Mouse (Mus musculus): Measurements from ENCODE around the gene Gng12. TPM values are rescaled to one million over a fixed set of nuclear protein-coding genes. Genes with fewer than 3 reads are reported as not detected.
A peak's percentile ranks its signal among the peaks of the same experiment; 100 is the strongest.
"Not testable (repeated sequence)": the region's sequence is repeated elsewhere in the genome, so short reads cannot be mapped to it uniquely, and the experiment has no call there.

Gng12 gene
- polyA plus RNA-seq (2012; ENCODE audit: insufficient read depth, insufficient read length, missing spikeins) = 91.5 and 106 TPM in 2 replicates

DNA sequence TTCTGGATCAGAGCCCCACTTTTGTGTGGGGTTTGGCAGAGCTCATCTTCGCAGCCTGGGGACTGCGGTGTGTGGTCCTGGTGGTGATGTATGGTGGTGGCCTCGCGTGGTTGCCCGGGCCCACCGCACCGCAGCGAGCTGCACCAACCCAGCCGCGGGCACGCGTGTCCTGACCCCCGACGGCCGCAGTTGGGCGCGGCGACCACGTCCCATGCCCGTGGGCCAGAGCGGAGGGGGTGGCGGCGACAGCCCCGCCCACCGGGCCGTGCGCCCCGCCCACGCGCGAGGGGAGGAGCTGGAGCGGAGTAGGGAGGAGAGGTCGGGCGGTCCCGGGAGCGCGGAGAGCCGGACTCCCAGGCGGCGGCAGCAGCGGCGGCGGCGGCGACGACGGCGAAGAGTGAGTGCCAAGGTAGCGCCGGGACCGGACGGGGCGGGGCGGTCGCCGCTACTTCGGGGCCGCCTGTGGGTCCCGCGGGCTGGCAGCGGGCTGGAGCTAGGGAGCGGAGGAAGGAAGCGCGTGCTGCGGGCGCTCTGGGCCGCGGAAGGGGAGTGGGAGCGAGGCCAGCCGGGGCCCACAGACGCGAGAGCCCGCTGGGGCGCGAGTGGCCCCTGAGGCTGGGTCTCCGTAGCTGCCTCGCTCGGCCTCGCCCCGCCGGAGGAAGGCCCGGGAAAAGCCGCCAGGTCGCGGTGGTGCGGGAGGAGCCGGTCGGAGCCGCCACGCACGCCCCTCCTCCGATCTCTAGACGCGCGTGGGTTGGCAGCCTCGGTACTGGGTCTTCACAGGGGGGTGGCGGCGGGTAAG lies at the start of gene Gng12:
TSS of gene Gng12 (plus strand) at position 279 of the 802 bp plus-strand sequence.
- Histone ChIP-seq H3K4me1 (ENCODE audit: control insufficient read depth, insufficient read depth, low read length) (peaks cover 19% of the 10 kb centered on the region), H3K27ac (ENCODE audit: insufficient read depth, low read depth, low read length) (peak within 1 kb of the TSS; percentile 45), H3K4me3 (ENCODE audit: insufficient read depth, low read length) (peak within 1 kb of the TSS; percentile 83)
- TF ChIP-seq POLR2A (IDR thresholded peaks at IDR 0.05; ENCODE audit: borderline replicate concordance, low read depth, low read length) (no peak), CTCF (IDR thresholded peaks at IDR 0.05; ENCODE audit: low read depth, low read length) (no peak)

DNA sequence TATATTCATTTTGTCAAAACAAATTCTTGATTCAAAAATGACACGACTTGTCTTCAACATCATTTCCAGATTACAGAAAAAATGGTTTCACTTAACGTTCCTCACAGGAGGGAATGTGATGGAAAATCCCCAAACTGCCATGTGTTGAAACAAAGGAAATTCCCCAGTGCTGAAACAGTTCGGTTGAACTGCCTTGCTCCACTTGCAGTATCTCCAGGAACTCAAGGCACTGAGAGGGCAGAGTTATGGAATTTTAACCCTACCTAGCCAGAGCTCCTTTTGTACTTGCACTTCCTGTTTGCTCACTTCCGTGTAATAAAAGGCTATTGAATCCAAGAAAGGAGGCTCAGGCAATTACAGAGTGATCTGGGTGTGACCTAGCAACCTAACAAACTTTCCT lies 47.3 kb upstream of the Gng12 start:
- no peak for TF ChIP-seq POLR2A (IDR thresholded peaks at IDR 0.05; ENCODE audit: borderline replicate concordance, low read depth, low read length)
- no peak overlapping the region for H3K27ac ChIP-seq (ENCODE audit: insufficient read depth, low read depth, low read length)
- H3K4me1 ChIP-seq (ENCODE audit: control insufficient read depth, insufficient read depth, low read length) = peaks cover 8% of the 10 kb centered on the region
- no peak overlapping the region for H3K4me3 ChIP-seq (ENCODE audit: insufficient read depth, low read length)

DNA sequence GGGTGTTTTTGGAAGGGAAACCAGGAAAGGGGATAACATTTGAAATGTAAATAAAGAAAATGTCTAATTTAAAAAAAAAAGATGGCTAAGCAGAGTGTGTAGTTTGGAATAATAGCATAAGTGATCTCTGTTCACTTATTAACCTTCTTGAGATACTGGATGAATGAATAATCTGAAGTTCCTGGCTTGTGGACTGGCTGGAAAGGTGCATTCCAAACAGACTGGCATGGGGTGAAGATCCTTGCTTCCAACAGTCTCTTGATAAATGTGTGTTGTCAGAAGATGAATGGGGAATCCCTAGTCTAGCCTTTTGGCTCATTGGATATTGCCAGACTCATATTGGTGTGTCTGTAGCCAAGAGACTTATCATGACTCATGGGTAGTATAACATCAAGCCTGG lies 40.0 kb upstream of the Gng12 start:
- Histone ChIP-seq H3K27ac (ENCODE audit: insufficient read depth, low read depth, low read length) (no peak overlapping the region), H3K4me3 (ENCODE audit: insufficient read depth, low read length) (no peak overlapping the region), H3K4me1 (ENCODE audit: control insufficient read depth, insufficient read depth, low read length) (no peaks in the 10 kb centered on the region)
- TF ChIP-seq CTCF (IDR thresholded peaks at IDR 0.05; ENCODE audit: low read depth, low read length) (no peak), POLR2A (IDR thresholded peaks at IDR 0.05; ENCODE audit: borderline replicate concordance, low read depth, low read length) (no peak)

DNA sequence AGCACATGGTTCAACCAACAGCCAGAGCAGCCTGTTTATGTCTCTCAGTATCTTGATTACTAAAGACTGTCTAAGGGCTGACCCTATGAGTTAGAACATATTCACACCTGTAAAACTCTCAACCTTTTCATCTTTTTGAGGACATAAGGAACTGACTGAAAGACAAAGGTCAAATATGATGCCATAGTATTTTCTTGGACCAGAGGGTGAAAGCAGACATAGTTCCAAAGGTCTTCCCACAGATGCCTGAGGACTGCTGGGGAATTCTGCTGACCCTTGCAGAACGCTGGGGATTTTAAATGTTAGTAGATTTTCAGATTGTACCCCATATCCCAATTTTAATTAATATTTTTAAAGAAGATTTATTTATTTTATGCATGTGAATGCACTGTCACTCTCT lies 37.8 kb upstream of the Gng12 start:
- no peak overlapping the region for H3K27ac ChIP-seq (ENCODE audit: insufficient read depth, low read depth, low read length)
- TF ChIP-seq CTCF (IDR thresholded peaks at IDR 0.05; ENCODE audit: low read depth, low read length) (no peak), POLR2A (IDR thresholded peaks at IDR 0.05; ENCODE audit: borderline replicate concordance, low read depth, low read length) (no peak)
- no peak overlapping the region for H3K4me3 ChIP-seq (ENCODE audit: insufficient read depth, low read length)
- no peaks in the 10 kb centered on the region for H3K4me1 ChIP-seq (ENCODE audit: control insufficient read depth, insufficient read depth, low read length)

DNA sequence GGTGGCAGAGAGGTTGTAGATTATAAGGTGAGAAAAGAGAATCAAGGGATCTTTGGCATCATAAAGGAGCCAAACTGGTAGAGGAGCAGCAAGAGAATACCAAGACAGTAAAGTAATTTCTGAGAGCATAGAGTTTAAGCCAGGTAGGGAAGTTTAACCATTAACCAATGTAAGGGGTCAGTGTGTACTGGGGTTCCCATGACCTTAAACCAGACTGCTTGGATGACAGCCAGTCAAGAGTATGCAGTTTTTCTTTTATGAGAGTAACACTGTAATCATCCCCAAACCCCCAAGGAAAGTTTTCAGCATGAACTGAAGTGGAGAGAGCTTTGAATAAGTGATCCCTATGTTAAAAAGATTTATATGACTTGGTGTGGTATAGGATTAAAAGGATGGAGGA lies 36.8 kb upstream of the Gng12 start:
- no peaks in the 10 kb centered on the region for H3K4me1 ChIP-seq (ENCODE audit: control insufficient read depth, insufficient read depth, low read length)
- TF ChIP-seq CTCF (IDR thresholded peaks at IDR 0.05; ENCODE audit: low read depth, low read length) = no peak
- no peak for TF ChIP-seq POLR2A (IDR thresholded peaks at IDR 0.05; ENCODE audit: borderline replicate concordance, low read depth, low read length)
- H3K4me3 ChIP-seq (ENCODE audit: insufficient read depth, low read length) = no peak overlapping the region
- no peak overlapping the region for H3K27ac ChIP-seq (ENCODE audit: insufficient read depth, low read depth, low read length)

DNA sequence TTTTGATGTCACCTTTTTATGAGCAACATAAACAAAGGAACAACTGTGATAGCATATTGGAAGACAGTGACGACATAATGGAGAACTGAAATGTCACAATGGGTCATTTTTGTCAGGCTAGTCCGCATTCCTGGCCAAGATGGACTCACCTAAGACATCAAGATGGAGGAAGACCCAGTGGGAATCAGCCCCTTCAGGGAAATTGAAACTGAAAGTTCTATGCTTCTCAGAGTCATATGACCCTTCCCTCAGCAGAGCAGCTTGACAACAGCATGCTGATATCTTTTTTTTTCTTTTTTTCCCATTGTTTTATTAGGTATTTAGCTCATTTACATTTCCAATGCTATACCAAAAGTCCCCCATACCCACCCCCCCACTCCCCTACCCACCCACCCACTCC lies 31.7 kb upstream of the Gng12 start:
- TF ChIP-seq CTCF (IDR thresholded peaks at IDR 0.05; ENCODE audit: low read depth, low read length) (no peak), POLR2A (IDR thresholded peaks at IDR 0.05; ENCODE audit: borderline replicate concordance, low read depth, low read length) (no peak)

DNA sequence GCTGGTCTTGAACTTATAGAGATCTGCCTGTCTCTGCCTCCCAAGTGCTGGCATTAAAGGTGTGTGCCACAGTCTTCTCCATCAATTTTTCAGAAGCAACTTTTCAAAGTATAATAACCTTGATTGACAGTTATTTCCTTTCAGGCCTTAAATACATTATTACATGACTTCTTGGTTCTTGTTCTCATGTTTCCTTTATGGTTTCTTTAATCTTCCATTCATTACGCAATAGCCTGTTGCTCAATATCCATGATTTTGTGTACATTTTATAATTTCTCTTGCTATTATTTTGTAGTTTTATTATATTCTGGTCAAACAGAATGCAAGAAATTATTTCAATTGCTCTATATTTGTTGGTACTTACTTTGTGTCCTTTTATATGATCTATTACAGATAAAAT lies 29.9 kb upstream of the Gng12 start:
- H3K27ac ChIP-seq (ENCODE audit: insufficient read depth, low read depth, low read length) = no peak overlapping the region
- no peak overlapping the region for H3K4me3 ChIP-seq (ENCODE audit: insufficient read depth, low read length)
- H3K4me1 ChIP-seq (ENCODE audit: control insufficient read depth, insufficient read depth, low read length) = no peaks in the 10 kb centered on the region
- no peak for TF ChIP-seq POLR2A (IDR thresholded peaks at IDR 0.05; ENCODE audit: borderline replicate concordance, low read depth, low read length)
- no peak for TF ChIP-seq CTCF (IDR thresholded peaks at IDR 0.05; ENCODE audit: low read depth, low read length)

More for the DNA sequence above, 31.7 kb upstream of the Gng12 start:
- H3K4me3 ChIP-seq (ENCODE audit: insufficient read depth, low read length) = no peak overlapping the region
- H3K27ac ChIP-seq (ENCODE audit: insufficient read depth, low read depth, low read length) = no peak overlapping the region
- no peaks in the 10 kb centered on the region for H3K4me1 ChIP-seq (ENCODE audit: control insufficient read depth, insufficient read depth, low read length)

DNA sequence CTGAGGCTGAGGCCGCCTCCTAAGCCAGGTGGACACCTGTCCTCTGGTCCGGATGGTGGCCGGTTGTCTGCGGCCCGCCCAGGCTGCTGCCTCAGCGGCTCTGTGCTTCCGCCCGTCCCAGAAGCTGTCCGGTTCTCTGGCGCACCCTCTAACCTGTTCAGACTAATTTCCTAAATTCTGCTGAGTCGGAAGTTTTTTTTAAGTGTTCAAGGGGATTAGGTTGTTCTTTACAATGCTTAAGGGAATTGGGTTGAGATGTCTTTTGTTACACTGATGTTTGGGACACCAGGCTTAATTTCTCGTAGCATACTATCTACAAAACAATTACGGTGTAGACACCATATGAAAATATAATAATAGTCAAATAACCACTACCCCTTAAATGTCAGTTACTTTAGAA lies 19.1 kb upstream of the Gng12 start:
- H3K4me3 ChIP-seq (ENCODE audit: insufficient read depth, low read length); H3K27ac ChIP-seq (ENCODE audit: insufficient read depth, low read depth, low read length): not testable (repeated sequence)

DNA sequence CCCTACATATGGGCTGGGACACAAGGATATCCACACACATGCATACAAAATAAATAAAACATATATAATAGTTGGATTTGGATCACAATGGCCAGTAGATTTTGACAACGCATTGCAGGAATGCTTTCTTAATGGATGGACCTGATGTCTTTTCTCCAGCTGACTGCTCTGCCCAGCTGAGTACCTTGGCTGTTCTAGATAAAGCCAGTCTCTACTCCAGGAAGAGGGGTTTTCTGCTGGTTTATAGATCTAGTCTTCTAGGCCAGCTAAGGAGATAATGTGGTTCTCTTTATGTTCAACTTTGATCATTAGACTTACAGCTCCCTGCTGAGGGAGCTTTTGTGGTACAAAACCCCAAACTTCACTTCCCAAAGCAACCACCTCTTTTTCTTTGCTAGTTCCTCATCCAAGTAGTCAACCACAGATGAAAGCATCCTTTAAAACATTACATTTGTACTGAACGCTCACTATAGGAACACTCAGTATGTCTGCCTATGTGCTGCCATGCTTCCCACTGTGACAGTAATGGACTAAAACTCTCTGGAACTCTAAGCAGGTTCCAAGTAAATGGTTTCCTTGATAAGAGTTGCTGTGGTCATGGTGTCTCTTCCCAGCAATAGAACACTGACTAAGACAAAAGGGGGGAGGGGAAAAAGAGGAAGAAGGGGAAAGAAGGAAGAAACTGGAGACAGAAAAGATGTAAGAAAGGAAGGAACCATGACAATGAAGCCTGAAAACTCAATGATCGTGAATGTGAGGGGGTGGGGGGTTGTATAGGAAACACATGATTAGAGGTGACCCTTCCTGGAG lies 5.6 kb upstream of the Gng12 start:
- 0 out of 2 replicates have a peak overlapping the region, but pooled peaks have one; percentile 27 for H3K27ac ChIP-seq (ENCODE audit: insufficient read depth, low read depth, low read length)
- no peak for TF ChIP-seq CTCF (IDR thresholded peaks at IDR 0.05; ENCODE audit: low read depth, low read length)
- no peak for TF ChIP-seq POLR2A (IDR thresholded peaks at IDR 0.05; ENCODE audit: borderline replicate concordance, low read depth, low read length)
- H3K4me1 ChIP-seq (ENCODE audit: control insufficient read depth, insufficient read depth, low read length) = peaks cover 18% of the 10 kb centered on the region
- no peak overlapping the region for H3K4me3 ChIP-seq (ENCODE audit: insufficient read depth, low read length)

More for the DNA sequence above, 19.1 kb upstream of the Gng12 start:
- not testable (repeated sequence) for H3K4me1 ChIP-seq (ENCODE audit: control insufficient read depth, insufficient read depth, low read length)

DNA sequence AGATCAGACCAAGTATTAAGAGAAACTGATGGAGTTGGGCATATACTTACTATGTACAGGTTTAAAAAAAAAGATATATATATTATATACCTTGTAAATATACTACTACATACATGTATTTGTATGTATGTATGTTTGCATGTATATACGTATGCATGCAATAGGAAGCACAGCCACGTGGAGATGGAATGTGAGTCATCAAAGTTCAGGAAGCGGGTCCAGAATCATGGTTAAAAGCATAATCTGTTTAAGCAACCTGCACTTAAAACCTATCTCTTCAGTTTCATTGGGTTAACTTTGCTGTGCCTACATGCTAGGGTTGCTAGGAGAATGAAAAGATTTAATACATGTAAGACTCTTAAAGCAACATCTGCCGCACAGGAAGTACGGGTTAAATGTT lies 2.2 kb upstream of the Gng12 start:
- peaks cover 29% of the 10 kb centered on the region for H3K4me1 ChIP-seq (ENCODE audit: control insufficient read depth, insufficient read depth, low read length)
- TF ChIP-seq POLR2A (IDR thresholded peaks at IDR 0.05; ENCODE audit: borderline replicate concordance, low read depth, low read length) = no peak
- H3K27ac ChIP-seq (ENCODE audit: insufficient read depth, low read depth, low read length) = no peak overlapping the region
- H3K4me3 ChIP-seq (ENCODE audit: insufficient read depth, low read length) = no peak overlapping the region

All from bone marrow macrophage, adult 2 months (primary cell).